Mouse (Mus musculus): Measurements from ENCODE around the gene Dock8.

- no peak for TF ChIP-seq CTCF (IDR thresholded peaks at IDR 0.05 in 2 of 3, conservative IDR thresholded peaks at IDR 0.05 in 1 of 3; ENCODE audit: control insufficient read depth in 1 of 3, insufficient read depth in 1 of 3, low read depth in 2 of 3, low read length in 3 of 3, poor library complexity in 1 of 3, severe bottlenecking in 1 of 3)
- no peak for TF ChIP-seq TCF12 (IDR thresholded peaks at IDR 0.05; ENCODE audit: low read depth, low read length)
- TF ChIP-seq EP300 (IDR thresholded peaks at IDR 0.05; ENCODE audit: low read depth in 1 of 2, low read length in 2 of 2): no peak
- no peak for TF ChIP-seq USF2 (IDR thresholded peaks at IDR 0.05; ENCODE audit: borderline replicate concordance in 1 of 2, insufficient read depth in 1 of 2, low read depth in 1 of 2, low read length in 2 of 2)
- TF ChIP-seq KAT2A (conservative IDR thresholded peaks at IDR 0.05; ENCODE audit: low read depth, low read length): no peak
- TF ChIP-seq POLR2A (IDR thresholded peaks at IDR 0.05; ENCODE audit: control insufficient read depth in 1 of 2, insufficient read depth in 1 of 2, low read depth in 1 of 2, low read length in 2 of 2, poor library complexity in 1 of 2): no peak
- TF ChIP-seq MYC (IDR thresholded peaks at IDR 0.05; ENCODE audit: low read depth, low read length): no peak
- TF ChIP-seq CHD2 (IDR thresholded peaks at IDR 0.05; ENCODE audit: low read length): no peak
- no peak for TF ChIP-seq ELF1 (IDR thresholded peaks at IDR 0.05; ENCODE audit: low read depth, low read length)
- TF ChIP-seq ETS1 (IDR thresholded peaks at IDR 0.05; ENCODE audit: low read depth, low read length): no peak
- TF ChIP-seq TAL1 (IDR thresholded peaks at IDR 0.05; ENCODE audit: low read length): no peak
- TF ChIP-seq ZKSCAN1 (IDR thresholded peaks at IDR 0.05; ENCODE audit: low read depth, low read length): no peak
Observed at GRCm38 (mm10) chr19:25006686-25007085, 7.4 kb downstream of the Dock8 start.

Measured in MEL (cell line).